Mouse (Mus musculus) adrenal gland, adult (tissue): ENCODE results near the gene Tipin.
"Not testable (repeated sequence)": the region's sequence is repeated elsewhere in the genome, so short reads cannot be mapped to it uniquely, and the experiment has no call there.

Source experiments
- DNase-seq, 2 experiments: peaks; one replicate each; pipeline ENCODE4 v3.0.0; 2022 to 2023; ENCODE audit warnings: low spot score in 1 of 2; ENCODE audit not compliant: inconsistent age in 2 of 2

The Tipin gene

DNA sequence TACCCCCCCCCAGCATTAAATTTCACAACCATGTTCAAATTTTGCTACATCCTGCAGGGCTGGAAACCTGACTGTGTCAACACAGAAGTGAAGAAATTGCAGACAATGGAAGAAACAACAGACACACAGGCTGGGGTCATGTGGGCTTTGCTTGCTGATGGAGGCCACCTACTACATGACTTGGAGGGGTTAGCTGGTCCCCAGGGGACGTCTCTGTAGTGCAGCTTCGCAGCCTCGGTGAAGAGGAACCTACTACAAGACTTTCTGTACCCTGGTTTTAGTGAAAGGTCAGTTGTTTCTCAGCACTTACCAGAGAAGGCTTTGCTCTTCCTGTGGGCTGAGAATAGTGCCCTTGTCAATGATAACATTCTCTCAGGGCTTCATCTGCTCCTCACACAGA lies 10.1 kb upstream of the Tipin start:
- DNase-seq, result no peak

DNA sequence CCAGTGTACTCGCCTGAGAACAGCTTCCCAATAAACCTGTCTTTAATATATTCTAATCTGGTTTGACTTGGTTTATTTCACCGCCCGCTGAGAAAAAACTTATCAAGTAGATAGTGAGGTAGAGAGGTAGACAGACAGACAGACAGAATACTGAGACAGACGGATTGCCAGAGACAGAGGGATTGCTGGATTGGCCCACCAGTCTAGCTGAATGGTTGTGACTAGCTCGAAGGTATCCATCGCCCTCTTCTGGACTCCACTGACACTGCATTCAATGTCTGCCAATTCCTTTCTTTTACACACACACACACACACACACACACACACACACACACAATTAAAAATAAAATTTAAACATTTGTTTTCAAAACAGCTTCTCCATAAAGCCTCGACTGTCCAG lies 8.8 kb upstream of the Tipin start:
- peak; percentile 19 to 71 for DNase-seq

DNA sequence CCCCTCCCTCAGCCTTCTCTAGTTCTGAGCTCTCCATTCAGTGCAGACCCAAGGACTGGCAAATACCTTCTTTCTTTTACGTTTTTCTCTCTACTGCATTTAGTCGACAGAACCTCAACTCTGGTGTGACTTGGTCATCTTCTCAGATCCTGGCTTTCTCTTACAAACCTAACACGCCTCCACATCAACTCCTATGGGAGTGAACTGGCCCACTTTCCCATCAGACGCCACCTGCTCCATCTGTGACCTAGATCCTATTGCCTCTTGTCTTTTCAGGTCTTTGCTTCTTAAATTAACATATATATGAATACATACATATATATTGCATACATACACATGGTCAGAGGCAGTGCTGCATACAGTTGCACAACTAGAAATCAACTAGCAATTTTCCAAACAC lies 7.6 kb upstream of the Tipin start:
- no peak for DNase-seq

DNA sequence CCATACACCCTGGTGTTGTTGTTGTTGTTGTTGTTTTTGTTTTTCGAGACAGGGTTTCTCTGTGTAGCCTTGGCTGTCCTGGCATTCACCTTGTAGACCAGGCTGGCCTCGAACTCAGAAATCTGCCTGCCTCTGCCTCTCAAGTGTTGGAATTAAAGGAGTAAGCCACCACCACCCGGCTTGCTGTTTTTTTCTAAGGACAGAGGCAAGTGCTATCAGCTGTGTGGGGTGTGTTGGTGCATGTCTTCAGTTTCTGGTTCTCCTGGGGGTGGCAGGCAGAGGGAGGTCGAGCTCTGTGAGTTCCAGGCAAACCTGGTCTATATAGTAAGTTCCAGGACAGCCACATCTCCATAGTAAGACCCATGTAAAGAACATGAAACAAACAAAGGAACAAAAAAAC lies 7.1 kb upstream of the Tipin start:
- DNase-seq, result no peak

DNA sequence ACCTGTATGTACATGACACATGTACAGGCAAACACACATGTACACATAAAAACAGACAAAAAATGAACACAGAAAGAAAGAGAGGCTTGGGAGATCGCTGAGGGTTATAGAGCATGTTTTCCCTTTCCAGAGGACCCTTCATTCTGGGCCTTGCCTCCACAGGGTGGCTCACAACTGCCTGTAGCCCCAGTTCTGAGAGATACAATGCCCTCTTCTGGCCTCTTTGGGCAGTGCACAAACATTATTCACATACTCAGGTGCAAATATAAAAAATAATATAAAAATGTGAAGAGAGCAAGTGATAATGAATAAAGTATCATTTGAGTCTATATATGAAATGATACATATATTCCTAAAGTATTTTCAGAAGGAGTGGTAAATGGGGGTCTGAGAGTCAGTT lies 6.5 kb upstream of the Tipin start:
- DNase-seq, result no peak

GRCm38 (mm10) chr9:64277706-64278105 lies 3.7 kb upstream of the Tipin start:
- DNase-seq, result peak; percentile 62 to 87

GRCm38 (mm10) chr9:64278665-64279310 lies 2.6 kb upstream of the Tipin start:
- DNase-seq, result no peak

DNA sequence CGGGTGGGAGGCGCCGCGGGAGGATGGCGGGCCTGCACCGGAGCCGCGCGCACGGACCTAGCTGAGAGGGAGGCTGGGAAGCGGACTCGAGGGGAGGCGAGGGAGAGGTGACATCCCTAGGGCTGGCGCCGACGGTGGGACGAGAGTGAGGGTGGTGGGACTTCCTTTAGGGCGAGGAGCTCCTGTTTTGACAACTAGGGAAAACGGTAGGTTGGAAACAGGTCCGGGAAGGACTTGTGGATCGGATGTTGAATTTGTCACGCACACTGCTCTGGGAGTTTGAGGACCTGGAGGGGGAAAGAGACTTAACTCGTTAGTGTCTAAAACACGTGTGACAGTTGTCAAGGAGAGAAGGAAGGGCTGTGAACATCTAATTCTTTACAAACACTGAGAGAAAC lies 399 bp downstream of the Tipin start:
- DNase-seq, result no peak

DNA sequence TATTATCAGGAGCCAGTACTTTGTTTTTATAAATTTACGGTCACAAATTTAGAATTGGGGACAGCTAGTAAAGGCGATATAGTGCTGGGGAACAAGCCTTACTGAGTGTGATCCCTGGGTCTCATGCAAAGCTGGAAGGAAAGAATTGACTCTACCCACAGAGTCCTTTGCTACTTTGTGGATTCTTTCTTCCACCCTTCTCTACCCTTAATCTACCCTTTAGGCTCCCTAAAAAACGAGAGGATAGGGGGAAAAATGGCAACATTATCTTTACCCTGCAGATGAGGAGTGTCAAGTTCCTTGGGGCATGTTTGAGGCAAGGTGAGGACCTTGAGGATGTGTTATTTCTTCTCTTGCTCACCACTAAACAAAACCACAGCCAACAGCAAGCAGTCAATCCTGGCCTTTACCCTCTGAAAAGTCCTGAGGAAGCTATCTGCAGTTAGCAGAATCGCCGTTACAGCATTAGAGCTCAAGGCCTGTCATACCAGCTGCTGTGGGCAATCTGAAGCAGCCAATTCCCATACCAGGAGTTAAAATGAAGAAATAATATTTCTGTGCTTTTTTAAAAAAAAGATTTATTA lies 1.1 kb downstream of the Tipin start:
- no peak for DNase-seq

GRCm38 (mm10) chr9:64303086-64303485 lies 21.7 kb downstream of the Tipin start:
- not testable (repeated sequence) for DNase-seq

- no peak for DNase-seq
These were observed 25.3 kb downstream of the Tipin start for GRCm38 (mm10) chr9:64306476-64307312.

GRCm38 (mm10) chr9:64310996-64311785 lies 29.8 kb downstream of the Tipin start:
- DNase-seq, result no peak

- DNase-seq, result no peak
These were observed 30.7 kb downstream of the Tipin start for GRCm38 (mm10) chr9:64312128-64312527.

GRCm38 (mm10) chr9:64314696-64315095 lies 33.3 kb downstream of the Tipin start:
- no peak for DNase-seq

GRCm38 (mm10) chr9:64316986-64317385 lies 35.6 kb downstream of the Tipin start:
- DNase-seq, result no peak

DNA sequence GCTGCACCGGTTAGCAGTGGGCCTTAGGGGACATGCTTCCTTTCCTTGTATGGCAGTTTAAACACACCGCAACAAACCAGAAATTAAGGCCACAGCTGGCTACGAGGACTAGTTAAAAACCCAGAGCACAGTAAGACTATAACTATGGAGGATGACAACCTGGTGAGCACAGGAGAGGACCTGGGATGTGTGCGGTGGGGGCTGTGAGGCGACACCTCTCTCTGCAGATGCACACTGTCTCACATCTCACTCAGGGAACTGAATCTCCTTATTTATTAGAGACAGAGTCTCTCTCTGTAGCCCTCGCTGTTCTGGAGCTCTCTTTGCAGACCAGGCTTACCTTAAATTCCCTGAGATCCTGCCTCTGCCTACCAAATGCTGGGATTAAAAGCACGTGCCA lies 42.6 kb downstream of the Tipin start:
- no peak for DNase-seq

DNA sequence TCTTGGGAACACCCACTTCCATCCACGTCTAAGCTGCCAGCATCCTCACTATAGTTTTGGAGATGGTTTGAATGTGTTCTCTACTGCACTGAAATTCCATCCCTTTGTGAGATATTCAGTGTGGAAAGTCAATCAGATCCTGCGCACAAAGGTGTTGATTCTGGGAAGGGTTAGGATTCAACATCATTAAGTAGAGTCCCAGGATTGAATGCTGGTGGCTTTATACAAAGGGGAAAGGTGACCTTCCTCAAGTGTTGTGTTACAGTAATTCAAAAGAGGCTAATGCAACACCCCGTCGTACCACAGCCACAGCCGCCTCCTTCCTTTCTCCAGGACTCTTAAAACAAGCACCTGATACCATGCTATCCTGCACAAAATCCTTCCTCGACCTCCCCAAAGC lies 54.4 kb downstream of the Tipin start:
- DNase-seq, result no peak

GRCm38 (mm10) chr9:64339361-64339760 lies 58.0 kb downstream of the Tipin start:
- DNase-seq, result peak in 1 of 2 experiments; percentile 35

DNA sequence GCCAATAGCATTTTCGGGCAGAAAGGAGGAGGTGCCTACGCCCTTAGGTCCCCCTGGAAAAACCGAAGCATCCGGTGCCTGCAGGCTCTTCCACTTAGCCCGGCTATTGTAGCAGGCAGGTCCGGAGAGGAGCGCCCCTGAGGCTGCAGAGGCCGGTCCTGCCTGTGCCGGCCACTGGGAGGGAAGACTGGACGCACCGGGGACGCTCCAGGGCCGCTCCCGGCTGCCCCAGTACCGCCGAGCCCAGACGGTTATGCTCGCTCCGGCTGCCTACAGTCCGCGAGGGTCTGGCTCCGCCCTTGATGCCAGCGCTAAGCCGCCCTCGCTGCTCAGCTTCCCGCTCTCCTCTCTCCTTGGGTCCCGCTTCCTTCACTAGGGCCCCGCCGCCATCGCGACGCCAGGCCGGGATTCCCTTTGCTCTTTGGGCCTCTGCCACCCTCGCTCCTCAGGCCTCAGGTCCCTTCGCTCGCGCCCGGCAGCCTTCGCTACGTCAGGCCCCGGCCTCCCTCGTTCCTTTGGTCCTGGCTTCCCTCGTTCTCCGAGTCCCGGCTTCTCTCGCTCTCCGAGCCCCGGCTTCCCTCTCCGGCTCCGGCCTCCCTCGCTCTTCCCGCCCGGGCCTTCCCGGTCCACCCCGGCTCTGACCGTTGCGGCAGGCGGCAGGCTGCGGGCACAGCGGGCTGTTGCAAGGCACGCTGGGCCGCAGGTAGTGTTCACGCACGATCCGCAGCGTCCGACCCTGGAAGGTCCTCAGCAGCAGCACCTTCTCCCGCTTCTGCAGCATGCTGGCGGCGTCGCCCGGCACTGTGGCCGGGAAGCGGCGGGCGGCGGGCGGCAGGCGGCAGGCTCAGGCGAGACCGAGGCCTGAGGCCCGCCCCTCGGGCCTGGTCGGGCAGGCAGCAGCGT lies 59.2 kb downstream of the Tipin start:
- peak; percentile 84 to 94 for DNase-seq

- DNase-seq, result no peak
These were observed 59.8 kb downstream of the Tipin start, which contains the start of gene Dis3l for GRCm38 (mm10) chr9:64341254-64341566. Gene Dis3l, minus strand, starts transcription at chr9:64341288.
